Mouse (Mus musculus) cerebellum, postnatal 36 days (tissue): ENCODE measurements around the gene Klk1b24.
"Not testable (repeated sequence)": the region's sequence is repeated elsewhere in the genome, so short reads cannot be mapped to it uniquely, and the experiment has no call there.

Experiments
- DNase-seq, 2 experiments: peaks; one replicate each; pipeline ENCODE4 v3.0.0; 2021 to 2022; ENCODE audit warnings: mixed read lengths in 2 of 2

Gene Klk1b24

DNA sequence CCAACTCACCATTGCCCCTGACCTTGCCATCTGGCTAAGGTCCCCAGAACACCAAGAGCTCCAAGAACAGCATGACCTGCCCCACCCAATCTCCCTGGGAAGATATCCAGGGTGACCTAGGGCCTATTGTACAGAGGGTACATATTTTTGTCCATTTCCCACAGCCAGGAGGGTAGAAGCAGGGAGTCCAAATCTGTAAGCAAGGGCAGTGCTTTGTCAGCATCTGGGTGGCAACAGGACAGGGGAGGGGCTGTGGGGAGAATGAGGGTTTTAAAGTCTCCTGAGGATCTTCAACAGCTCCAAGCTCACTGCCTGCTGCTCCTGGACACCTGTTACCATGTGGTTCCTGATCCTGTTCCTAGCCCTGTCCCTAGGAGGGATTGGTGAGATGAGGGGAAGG, at the start of gene Klk1b24:
Klk1b24 (plus strand) TSS at position 301 of the 400 bp plus-strand sequence.
- DNase-seq = not testable (repeated sequence)

DNA sequence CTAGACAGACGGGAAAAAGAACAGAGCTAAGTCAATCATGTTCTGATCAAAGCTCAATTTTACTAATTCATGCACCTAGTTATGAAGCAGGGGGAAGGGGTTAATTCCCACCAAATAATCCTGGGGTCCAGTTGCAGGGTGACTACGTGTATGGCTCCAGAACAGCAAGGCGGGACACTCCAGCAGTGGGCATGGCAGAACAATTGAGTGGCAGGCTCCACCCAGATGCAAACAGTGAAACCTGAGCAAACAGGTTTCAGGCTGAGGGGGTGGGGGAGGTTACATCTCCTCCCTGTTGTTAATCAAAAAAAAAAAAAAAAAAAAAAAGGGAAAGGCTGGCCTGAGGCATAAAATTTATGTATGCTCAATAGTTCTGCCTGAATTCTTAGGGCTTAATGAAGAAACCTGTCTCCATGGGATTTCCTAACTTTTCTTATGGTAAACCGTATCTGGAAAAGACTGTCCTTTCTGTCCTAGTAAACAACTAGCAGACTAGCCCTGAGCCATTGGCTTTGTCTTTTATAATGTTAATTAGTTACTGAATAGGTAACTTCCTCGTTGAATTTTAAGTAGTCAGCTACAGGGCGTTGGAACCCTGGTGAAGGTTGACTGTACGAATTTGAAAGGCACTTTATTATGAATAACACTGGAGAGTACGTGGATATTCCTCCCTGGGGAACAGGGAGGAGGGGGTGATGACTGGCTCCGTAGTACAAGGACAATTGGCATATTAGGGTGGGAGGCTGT, 8.6 kb upstream of the Klk1b24 start:
- DNase-seq = no peak

DNA sequence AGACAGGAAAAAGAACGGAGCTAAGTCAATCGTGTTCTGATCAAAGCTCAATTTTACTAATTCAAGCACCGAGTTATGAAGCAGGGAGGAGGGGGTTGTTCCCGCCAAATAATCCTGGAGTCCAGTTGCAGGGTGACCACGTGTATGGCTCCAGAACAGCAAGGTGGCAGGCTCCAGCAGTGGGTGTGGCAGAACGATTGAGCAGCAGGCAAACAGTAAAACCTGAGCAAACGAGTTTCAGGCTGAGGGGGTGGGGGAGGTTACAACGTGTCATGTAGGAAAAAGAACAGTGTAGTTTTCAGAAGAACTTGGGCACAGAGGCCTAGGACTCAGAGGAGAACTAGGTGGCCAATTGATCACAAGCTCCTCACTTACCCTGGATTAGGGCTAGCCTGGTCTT, 1.5 kb upstream of the Klk1b24 start:
- DNase-seq = not testable (repeated sequence)

DNA sequence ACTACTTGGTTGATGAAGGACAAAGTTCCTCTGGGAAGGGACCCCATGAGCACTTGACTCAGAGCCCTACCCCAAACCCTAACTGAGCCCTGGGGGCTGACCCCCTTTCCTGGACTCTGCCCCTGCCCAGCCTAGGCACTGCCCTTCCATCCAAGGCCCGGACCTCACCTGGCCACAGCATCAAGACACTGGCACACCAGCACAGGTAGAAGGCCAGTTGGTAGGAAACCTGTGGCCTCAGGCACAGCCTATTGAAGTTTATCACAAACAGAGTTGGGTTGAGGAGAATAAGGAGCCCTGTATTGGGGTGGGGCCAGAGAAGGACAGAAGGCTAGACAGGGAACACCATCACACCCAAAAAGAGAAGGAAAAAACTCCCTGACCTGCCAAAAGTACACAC, 5.4 kb downstream of the Klk1b24 start:
- not testable (repeated sequence) for DNase-seq

DNA sequence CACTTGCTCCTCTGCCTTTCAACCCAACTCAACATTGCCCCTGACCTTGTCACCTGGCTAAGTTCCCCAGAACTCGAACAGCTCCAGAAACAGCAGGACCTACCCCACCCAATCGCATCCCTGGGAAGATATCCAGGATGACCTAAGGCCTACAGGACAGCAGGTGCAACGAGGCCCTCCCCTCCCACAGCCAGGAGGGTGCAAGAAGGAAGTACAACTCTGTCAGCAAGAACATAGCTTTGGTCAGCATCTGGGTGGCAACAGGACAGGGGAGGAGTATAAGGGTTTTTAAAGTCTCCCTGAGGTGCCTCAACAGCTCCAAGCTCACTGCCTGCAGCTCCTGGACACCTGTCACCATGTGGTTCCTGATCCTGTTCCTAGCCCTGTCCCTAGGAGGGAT, 9.9 kb downstream of the Klk1b24 start, which contains the start of gene Klk1b3:
Klk1b3 (plus strand) TSS at position 301 of the 400 bp plus-strand sequence.
- no peak for DNase-seq

DNA sequence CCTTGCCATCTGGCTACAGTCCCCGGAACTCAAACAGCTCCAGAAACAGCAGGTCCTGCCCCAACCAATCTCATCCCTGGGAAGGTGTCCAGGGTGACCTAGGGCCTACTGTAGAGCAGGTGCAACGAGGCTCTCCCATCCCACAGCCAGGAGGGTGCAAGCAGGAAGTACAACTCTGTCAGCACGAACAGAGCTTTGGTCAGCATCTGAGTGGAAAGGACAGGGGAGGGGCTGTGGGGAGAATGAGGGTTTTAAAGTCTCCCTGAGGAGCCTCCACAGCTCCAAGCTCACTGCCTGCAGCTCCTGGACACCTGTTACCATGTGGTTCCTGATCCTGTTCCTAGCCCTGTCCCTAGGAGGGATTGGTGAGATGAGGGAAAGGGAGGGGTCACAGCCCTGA, 19.1 kb downstream of the Klk1b24 start, which contains the start of gene Klk1b4:
Klk1b4 (plus strand) TSS at position 301 of the 400 bp plus-strand sequence.
- DNase-seq = not testable (repeated sequence)

DNA sequence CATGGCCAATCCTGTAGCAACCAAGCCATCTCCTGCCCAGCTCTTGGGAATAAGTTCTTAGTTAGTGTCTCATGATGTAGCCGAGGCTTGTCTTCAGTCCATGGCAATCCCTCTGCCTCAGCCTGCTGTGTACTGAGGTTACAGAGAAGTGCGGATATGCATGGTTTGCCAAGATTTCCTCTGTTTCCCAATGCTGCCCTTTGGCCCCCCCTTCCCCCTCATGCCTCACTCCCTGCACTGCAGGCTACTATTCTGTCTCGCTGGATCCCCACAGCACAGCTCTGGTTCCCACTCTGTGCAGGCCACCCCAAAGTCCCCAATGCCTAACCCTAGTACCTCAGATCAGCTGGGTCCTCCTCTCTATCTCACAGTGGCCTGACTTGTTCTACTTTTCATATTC, 20.3 kb downstream of the Klk1b24 start:
- no peak for DNase-seq

DNA sequence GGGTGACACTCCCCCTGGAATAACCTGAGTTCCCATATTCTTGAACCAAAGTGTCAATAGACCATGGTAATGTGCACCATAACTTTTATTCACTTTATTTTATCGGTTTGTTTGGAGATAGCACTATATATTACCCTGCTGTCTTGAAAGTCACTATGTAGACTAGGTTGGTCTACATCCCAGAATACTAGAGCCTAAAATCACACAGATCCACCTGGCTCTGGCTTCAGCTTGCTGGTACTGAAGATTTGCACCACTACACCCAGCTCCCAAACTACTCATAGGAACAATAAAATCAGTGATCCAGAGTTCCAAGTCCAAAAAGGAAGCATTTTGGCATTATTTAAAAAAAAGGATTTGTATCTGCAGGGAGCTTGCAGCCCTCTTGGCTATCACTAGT, 27.6 kb downstream of the Klk1b24 start, which contains the start of gene Klk1b5:
Klk1b5 (plus strand) TSS at position 301 of the 400 bp plus-strand sequence.
- no peak for DNase-seq

DNA sequence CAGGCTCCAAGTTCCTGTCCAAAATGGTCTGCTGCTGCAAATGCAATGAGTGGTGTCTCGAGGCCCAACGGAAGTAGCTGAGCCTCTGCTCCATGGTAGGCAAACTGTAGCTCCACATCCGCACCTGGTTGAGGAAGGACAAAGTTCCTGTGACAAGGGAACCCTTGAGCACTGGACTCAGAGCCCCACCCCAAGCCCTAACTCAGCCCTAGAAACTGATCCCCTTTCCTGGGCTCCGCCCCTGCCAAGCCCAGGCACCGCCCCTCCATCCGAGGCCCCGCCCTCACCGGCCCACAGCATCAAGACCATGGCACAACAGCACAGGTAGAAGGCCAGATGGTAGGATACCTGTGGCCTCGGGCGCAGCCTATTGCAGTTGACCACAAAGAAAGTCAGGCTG, 33.6 kb downstream of the Klk1b24 start:
- not testable (repeated sequence) for DNase-seq

DNA sequence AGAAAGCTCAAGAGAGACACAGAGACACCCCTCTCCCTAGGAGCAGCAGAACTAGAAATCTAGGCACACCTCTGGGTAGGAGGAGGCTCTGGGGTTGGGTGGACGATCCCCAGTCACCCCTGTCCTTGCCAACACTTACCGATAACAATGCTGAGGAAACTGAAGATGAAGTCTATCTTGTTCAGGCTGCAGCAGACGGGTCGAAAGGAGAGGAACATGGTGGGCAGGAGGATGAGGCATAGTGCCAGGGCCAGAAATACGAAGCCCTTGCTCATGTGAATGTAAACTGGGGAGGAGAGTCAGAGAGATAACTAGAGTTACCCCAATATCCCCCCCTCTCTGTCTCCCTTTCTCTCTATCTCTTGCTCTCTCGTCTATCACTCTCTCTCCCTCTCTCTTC, 34.3 kb downstream of the Klk1b24 start:
- DNase-seq = not testable (repeated sequence)

DNA sequence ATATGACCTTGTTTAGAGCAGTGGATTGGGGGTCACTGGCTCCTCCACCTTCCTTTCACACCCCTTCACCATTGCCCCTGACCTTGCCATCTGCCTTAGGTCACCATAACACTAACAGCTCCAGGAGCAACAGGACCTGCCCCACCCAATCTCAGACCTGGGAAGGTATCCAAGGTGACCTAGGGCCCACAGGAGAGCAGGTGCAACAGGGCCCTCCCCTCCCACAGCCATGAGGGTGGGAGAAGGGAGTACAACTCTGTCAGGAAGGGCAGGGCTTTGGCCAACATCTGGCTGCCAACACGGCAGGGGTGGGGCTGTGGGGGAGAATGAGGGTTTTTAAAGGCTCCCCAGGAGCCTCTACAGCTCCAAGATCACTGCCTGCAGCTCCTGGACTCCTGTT, 37.0 kb downstream of the Klk1b24 start, which contains the start of gene Klk1:
Klk1 (plus strand) TSS at position 285 of the 400 bp plus-strand sequence.
- no peak for DNase-seq

DNA sequence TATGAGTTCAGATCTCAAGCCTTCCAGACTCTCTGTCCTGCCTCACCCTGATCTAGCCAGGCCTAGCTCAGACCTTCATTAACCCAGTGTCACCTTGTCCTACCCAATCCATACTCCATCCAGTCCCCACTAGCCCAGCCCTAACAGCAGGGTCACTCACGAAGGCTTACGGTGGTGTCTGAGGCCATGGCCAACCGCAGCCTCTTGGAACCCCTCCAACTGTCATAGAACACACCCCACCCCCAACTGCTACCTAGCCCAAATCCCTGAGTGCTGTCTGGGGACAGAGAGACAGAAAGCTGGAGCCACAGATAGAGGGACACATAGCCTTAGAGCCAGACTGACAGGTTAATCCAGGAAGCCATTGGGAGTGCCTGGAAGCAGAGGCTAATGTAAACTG, 47.9 kb downstream of the Klk1b24 start, which contains the start of gene Gm36864:
Gm36864 (plus strand) TSS at position 269 of the 400 bp plus-strand sequence.
- DNase-seq = no peak

DNA sequence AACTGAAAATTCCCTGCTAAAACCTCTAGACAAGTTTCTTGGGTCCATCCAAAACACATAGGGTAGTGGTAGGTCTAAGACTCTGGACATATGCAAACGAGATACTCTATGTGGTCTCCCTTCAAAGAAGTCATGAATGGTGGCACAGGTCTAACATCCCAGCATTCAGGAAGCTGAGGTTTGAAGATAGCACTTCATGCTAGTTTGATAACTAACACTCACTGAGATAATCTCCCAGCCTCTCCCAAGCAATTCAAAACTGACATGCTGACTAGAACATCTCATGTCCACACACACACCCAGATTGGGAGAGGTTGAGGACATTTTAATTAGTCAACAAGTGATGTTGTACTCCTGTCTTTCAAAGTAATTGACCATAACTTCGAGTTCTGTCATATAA, 51.9 kb downstream of the Klk1b24 start:
- no peak for DNase-seq

DNA sequence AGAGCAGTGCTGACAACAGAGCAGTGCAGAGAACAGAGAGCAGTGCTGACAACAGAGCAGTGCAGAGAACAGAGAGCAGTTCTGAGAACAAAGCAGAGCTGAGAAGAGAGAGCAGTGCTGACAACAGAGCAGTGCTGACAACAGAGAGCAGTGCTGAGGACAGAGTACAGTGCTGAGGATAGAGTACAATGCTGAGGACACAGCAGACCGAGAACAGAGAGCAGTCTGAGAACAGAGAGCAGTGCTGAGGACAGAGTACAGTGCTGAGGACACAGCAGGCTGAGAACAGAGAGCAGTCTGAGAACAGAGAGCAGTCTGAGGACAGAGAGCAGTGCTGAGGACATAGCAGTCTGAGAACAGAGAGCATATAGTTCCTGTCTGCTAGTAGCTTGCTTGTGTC, 52.7 kb downstream of the Klk1b24 start:
- no peak for DNase-seq

DNA sequence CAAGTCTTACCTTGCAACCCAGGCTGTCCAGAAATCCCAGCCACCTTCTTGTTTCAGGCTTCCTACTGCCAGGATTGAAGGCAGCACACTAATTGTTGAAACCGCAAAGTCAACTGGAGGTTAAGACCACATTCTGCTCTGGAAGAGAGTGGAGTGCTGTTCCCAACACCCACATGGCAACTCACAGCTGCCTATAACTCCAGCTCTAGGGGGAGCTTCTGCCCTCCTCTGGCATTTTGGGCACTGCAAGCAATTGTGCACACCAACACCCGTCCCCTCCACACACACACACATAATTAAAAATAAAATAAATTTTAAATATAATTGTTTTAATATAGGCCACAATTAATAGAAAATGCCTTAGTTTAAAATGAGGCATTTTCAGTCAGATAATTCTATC, 53.1 kb downstream of the Klk1b24 start:
- no peak for DNase-seq
